Mouse (Mus musculus) cerebellum, adult 18-20 months (tissue): ENCODE data around the gene Grik4.
A peak's percentile ranks its signal among the peaks of the same experiment; 100 is the strongest.

Experiments used
- DNase-seq, 2 experiments: peaks; one replicate each; pipeline ENCODE4 v3.0.0; 2021

Gene Grik4

GRCm38 (mm10) chr9:42736697-42737335 is 207.5 kb downstream of the Grik4 start:
- DNase-seq: no peak

DNA sequence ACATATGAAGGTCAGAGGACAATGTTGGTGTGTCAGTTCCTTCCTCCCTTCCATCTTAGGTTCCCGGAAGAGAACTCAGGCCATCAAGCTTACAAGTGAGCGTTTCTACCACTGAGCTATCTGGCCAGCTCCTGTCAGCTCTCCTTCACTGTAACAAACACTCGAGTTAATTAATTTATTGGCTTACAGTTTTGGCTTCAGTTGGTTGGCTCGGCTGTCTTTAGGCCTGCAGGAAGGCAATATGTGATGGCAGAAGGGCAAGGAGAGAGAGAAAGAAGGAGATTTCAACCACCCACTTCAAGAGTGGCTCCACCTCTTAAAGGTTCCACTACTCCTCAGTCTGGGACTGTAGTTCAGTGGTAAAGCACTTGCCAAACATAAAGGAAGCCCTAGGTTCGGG is 209.2 kb downstream of the Grik4 start:
- no peak for DNase-seq

GRCm38 (mm10) chr9:42732731-42733318 is 211.5 kb downstream of the Grik4 start:
- no peak for DNase-seq

DNA sequence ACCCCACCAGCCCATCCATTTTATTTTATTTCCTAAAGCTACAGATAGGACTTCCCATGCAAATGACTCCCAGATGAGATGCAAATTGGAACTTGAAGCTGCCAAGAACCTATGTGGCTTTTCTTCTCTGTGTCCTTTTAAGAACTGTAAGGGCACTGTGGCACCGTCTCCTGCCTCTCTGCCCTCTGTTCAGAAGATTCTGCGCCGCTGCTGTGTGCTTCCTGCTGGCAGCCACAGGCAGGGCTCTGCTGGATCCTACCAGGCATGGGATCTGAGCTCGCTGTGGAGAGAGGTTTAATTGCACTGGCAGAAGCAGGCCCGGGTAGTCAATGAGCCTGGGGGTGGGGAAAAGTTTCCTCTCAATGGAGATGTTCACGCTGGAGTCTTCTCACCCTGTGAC is 215.8 kb downstream of the Grik4 start:
- DNase-seq: no peak

- DNase-seq: no peak
Observed at GRCm38 (mm10) chr9:42727661-42728060, 216.6 kb downstream of the Grik4 start.

- no peak for DNase-seq
Observed at GRCm38 (mm10) chr9:42727186-42727585, 217.1 kb downstream of the Grik4 start.

GRCm38 (mm10) chr9:42724099-42724498 is 220.2 kb downstream of the Grik4 start:
- DNase-seq: no peak

GRCm38 (mm10) chr9:42722501-42722900 is 221.8 kb downstream of the Grik4 start:
- no peak for DNase-seq

- no peak for DNase-seq
Observed at GRCm38 (mm10) chr9:42721718-42722117, 222.6 kb downstream of the Grik4 start.

GRCm38 (mm10) chr9:42721146-42721545 is 223.1 kb downstream of the Grik4 start:
- no peak for DNase-seq

- no peak for DNase-seq
Observed at GRCm38 (mm10) chr9:42713912-42714311, 230.4 kb downstream of the Grik4 start.

- DNase-seq: no peak
Observed at GRCm38 (mm10) chr9:42705848-42706247, 238.4 kb downstream of the Grik4 start.

GRCm38 (mm10) chr9:42703191-42703854 is 241.0 kb downstream of the Grik4 start:
- DNase-seq: no peak

DNA sequence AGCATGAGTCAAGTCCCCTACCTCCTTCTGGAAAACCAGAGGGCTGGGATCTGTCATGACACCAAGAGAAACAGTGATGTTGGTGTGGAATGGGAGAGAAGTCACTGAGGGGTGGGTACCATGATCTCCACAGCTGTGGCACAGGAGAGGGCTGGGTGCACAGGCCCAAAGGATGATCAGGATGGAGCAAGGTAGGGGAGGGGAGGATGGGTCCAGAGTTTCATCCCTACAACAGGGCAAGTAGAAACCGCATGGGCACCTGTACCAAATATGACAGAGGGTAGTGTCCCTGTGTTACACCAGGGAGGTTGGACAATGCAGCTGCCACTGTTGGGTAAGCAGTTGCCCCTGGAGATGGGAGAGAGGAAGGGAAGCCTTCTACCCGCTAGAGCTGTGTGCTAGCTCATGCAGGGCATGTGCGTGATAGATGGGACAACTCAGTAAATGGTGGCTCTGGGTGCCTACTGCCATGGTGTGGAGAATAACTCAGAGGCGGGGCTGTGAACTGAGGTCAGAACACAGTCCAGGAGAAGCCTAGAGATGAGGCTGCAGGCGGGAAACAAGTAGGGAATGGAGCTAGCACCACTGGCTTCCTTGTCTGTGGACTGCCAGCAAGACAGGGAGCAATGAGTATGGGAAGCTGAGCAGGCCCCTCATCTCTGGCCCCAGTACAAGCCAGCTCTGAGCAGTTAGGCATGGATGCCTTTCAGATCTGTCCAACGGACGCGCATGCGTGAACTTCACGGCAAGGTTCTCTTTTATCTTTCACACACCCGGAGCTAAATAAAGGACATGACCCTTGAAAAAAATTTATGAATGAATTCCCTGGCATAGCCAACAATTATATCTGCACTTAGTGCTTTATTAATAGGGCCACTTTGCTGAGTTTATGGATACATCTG is 241.8 kb downstream of the Grik4 start:
- DNase-seq: no peak

DNA sequence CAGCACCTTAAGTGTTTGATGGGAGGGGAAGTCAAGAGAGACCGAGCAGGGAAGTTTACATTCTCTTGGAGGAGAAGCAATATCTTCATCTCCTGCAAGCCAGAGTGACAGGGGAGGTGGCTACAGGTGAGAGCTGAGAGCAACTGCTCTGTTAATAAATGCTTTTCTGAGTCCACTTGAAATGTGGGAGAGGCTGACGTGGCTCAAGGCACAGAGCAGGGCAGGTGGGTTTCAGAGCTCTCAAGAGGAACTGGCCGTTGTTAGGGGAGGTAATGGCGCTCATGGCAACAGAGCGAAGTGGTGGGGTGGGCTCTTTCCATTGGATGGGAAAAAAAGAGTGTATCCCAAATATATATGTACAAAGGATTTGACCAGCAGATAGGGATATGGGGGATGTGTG is 242.6 kb downstream of the Grik4 start:
- DNase-seq: no peak

DNA sequence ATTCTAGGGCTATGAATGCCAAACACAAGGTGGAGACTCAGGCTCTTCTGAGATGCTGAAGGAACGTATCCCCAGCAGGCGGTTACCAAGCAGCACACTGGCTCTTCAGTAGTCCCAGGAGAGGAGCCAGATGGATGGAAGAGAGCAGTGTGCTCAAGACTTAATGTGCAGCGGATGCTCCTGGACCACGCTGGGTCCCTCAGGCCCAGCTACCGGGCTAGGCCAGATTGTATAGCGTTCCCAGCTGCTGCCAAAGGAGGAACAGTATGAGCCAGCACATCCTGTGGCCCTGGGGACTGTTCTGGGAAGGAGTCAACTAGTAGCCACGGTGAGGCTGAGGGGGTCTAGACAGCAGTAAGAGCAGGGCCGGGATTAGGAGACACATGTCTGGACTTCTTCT is 251.3 kb downstream of the Grik4 start:
- DNase-seq: no peak

DNA sequence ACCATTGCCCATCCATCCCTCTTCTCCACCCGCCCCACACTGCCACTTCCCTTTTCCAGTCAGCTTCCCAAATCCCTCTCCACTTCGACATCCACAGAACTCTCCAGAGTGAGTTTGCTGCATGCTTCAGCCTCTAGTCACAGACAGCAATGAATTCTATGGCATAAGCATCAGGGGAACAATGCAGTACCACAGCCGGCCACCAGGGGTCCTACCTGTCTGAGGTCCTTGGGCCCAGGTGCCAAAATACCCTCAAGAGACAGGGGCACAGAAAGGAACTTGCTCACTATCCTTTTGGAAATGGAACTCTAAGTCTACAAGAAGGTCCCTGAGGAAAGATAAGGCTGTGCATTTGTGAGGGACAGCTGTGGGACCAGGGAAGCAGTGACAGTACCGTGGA is 256.1 kb downstream of the Grik4 start:
- peak; percentile 32 to 57 for DNase-seq

DNA sequence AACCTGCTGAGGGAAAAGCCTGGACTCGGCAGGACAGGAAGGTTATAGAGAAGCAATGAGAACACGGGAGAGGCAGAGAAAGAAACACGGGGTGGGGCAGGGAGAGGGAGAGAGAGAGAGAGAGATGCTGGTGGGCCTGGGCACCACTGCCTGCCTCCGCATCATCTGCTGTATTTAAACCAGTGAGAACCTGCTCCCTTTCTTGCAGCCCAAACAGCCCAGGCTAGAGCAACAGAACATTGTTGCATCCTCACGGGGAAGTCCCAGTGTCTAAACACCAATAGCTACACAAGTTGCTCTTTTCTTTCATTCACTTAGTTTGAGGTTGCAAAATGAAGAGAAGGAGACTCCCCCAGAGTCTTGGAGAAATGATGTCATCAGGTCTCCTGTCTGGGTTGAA is 258.2 kb downstream of the Grik4 start:
- no peak for DNase-seq

GRCm38 (mm10) chr9:42674017-42674412 is 270.3 kb downstream of the Grik4 start:
- no peak for DNase-seq

- DNase-seq: no peak
Observed at GRCm38 (mm10) chr9:42673385-42674016, 270.8 kb downstream of the Grik4 start.

GRCm38 (mm10) chr9:42672982-42673381 is 271.3 kb downstream of the Grik4 start:
- no peak for DNase-seq

DNA sequence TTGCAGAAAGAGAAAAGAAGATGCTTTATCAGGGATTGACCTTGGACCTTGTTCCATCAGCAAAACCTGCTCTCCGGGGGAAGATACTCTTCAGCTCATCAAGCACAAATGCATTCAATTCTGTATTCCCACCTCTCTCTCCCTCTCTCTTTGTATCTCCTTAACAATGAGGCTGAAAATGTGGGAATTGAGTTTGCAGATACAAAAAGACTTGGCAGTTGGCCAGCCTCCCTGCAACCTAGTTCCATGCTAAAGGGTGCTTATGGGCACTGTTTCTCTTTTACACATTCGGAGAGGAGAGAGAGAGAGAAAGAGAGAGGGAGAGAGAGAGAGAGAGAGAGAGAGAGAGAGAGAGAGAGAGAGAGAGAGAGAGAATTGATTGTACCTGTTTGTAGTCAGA is 273.7 kb downstream of the Grik4 start:
- no peak for DNase-seq

- no peak for DNase-seq
Observed at GRCm38 (mm10) chr9:42661481-42661880, 282.8 kb downstream of the Grik4 start.
